Mouse (Mus musculus) stomach, postnatal 0 days (tissue): ENCODE measurements around the gene Rimbp2. TPM values are rescaled to one million over a fixed set of nuclear protein-coding genes. Genes with fewer than 3 reads are reported as not detected.

Source experiments
- ATAC-seq: fragments of 200-750 bp; cut with Nextera tagmentation; 2 replicates; pipeline ENCODE4 v1.8.0; 2017; ENCODE audit not compliant: low FRiP score, low TSS enrichment
- DNase-seq: peaks from one replicate; pipeline ENCODE4 v3.0.0-alpha.2; 2016; ENCODE audit warnings: low spot score
- H3K27ac ChIP-seq: fragments of 300-500 bp; sonication (generic); replicated peaks from 2 replicates; pipeline ENCODE4 v1.5.1; 2014; ENCODE audit warnings: mild to moderate bottlenecking, control low read depth
- H3K27me3 ChIP-seq: fragments of 300-500 bp; sonication (generic); 2 replicates; pipeline ENCODE4 v1.6.1; 2014; ENCODE audit warnings: low read length; ENCODE audit not compliant: control insufficient read depth, insufficient read depth
- H3K36me3 ChIP-seq: fragments of 300-500 bp; sonication (generic); 2 replicates; pipeline ENCODE4 v1.6.1; 2014; ENCODE audit warnings: low read length, mixed read lengths; ENCODE audit not compliant: control insufficient read depth, insufficient read depth
- H3K4me1 ChIP-seq: fragments of 300-500 bp; sonication (generic); replicated peaks from 2 replicates; pipeline ENCODE4 v1.6.1; 2014; ENCODE audit warnings: antibody characterized with exemption; ENCODE audit not compliant: control insufficient read depth, insufficient read depth
- H3K4me2 ChIP-seq: fragments of 300-500 bp; sonication (generic); replicated peaks from 2 replicates; pipeline ENCODE4 v1.6.1; 2014; ENCODE audit warnings: low read depth, mild to moderate bottlenecking, control low read depth, moderate library complexity
- H3K4me3 ChIP-seq: fragments of 300-500 bp; sonication (generic); 2 replicates; pipeline ENCODE4 v1.5.1; 2014; ENCODE audit warnings: low read depth, low read length, control low read depth
- H3K9ac ChIP-seq: fragments of 300-500 bp; sonication (generic); 2 replicates; pipeline ENCODE4 v1.6.1; 2014; ENCODE audit warnings: mild to moderate bottlenecking, low read length, control low read depth, mixed read lengths
- H3K9me3 ChIP-seq: fragments of 300-500 bp; sonication (generic); 2 replicates; pipeline ENCODE4 v1.6.1; 2016; ENCODE audit warnings: low read length; ENCODE audit not compliant: control insufficient read depth
- CTCF ChIP-seq: IDR thresholded peaks from 2 replicates; pipeline ENCODE4 v1.5.1; 2016; ENCODE audit warnings: antibody characterized with exemption, low read depth, mild to moderate bottlenecking, moderate library complexity
- EP300 ChIP-seq: optimal IDR thresholded peaks from 2 replicates; pipeline ENCODE3; 2016; ENCODE audit warnings: antibody characterized with exemption
- WGBS: fragments of 180-500 bp; shearing (Covaris S2); extraction: QIAGEN DNeasy Blood & Tissue Kit; methylation state at CpG from one replicate; pipeline ENCODE4 v1.1.7; 2014; 5-methylcytosine and 5-hydroxymethylcytosine counted together
- polyA plus RNA-seq: library from polyadenylated mRNA; unstranded; fragments of >200 nt; fragmentation: Nextera tagmentation; extraction: Ambion mirVana; gene quantifications from 2 replicates; pipeline ENCODE4 v1.2.1, GENCODE M21; 2015

The Rimbp2 gene
- polyA plus RNA-seq, 1 experiment from 2014 or later: 0.17 TPM

- no peaks in the 10 kb centered on the region for H3K27me3 ChIP-seq
- no peak overlapping the region for H3K27ac ChIP-seq
- no peak overlapping the region for H3K4me3 ChIP-seq
- ATAC-seq: no peak
- whole genome bisulfite sequencing: 86% methylated on average over 13 of the region's 13 CpGs
- no peak overlapping the region for H3K4me2 ChIP-seq
- no peaks in the 10 kb centered on the region for H3K4me1 ChIP-seq
- no peaks in the 10 kb centered on the region for H3K36me3 ChIP-seq
- no peak overlapping the region for H3K9ac ChIP-seq
- DNase-seq: no peak
- no peaks in the 10 kb centered on the region for H3K9me3 ChIP-seq
- TF ChIP-seq CTCF (no peak), EP300 (no peak)
Observed at GRCm38 (mm10) chr5:128806296-128806998, 146.8 kb downstream of the Rimbp2 start.

DNA sequence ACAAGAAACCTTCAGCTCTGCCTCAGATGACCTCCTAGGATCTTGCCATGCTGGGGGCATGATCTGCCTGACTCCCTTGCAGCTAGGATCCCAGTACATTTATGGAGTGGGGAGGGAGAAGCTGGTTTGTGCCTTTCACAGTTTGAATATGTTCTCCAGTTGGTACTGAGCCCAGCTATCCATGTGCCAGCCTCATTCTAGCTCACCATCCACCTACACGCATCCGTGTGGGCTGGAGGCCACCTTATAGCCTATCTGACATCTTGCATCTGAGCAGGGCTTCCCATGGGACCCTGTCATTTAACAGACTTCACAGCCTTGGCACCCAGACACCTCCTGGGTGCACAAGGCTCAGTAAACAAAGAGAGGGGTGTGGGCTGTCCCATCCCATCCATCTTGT is 148.2 kb downstream of the Rimbp2 start:
- Histone ChIP-seq H3K36me3 (no peaks in the 10 kb centered on the region), H3K4me2 (no peak overlapping the region), H3K4me3 (no peak overlapping the region), H3K9me3 (no peaks in the 10 kb centered on the region), H3K4me1 (no peaks in the 10 kb centered on the region), H3K27me3 (no peaks in the 10 kb centered on the region), H3K9ac (no peak overlapping the region), H3K27ac (no peak overlapping the region)
- ATAC-seq (no peak), DNase-seq (no peak)
- 86% methylated on average over 2 of the region's 2 CpGs for WGBS
- TF ChIP-seq CTCF (no peak), EP300 (no peak)

GRCm38 (mm10) chr5:128800592-128800991 is 152.7 kb downstream of the Rimbp2 start:
- no peak overlapping the region for H3K27ac ChIP-seq
- H3K4me2 ChIP-seq: no peak overlapping the region
- no peak overlapping the region for H3K9ac ChIP-seq
- 89% methylated on average over 5 of the region's 5 CpGs for WGBS
- H3K4me3 ChIP-seq: no peak overlapping the region
- DNase-seq (no peak), ATAC-seq (no peak)
- TF ChIP-seq EP300 (no peak), CTCF (no peak)
- H3K36me3 ChIP-seq: no peaks in the 10 kb centered on the region
- no peaks in the 10 kb centered on the region for H3K4me1 ChIP-seq
- H3K9me3 ChIP-seq: no peaks in the 10 kb centered on the region
- no peaks in the 10 kb centered on the region for H3K27me3 ChIP-seq

- no peaks in the 10 kb centered on the region for H3K4me1 ChIP-seq
- no peaks in the 10 kb centered on the region for H3K27me3 ChIP-seq
- H3K9me3 ChIP-seq: no peaks in the 10 kb centered on the region
- no peaks in the 10 kb centered on the region for H3K36me3 ChIP-seq
- TF ChIP-seq EP300: no peak
- no peak for TF ChIP-seq CTCF
- WGBS: 73% methylated on average over 22 of the region's 22 CpGs
- H3K4me2 ChIP-seq: no peak overlapping the region
- ATAC-seq (no peak), DNase-seq (no peak)
- no peak overlapping the region for H3K27ac ChIP-seq
- no peak overlapping the region for H3K9ac ChIP-seq
- H3K4me3 ChIP-seq: no peak overlapping the region
Observed at GRCm38 (mm10) chr5:128781621-128782020, 171.7 kb downstream of the Rimbp2 start.

GRCm38 (mm10) chr5:128776386-128776785 is 176.9 kb downstream of the Rimbp2 start:
- 74% methylated on average over 2 of the region's 2 CpGs for WGBS
- H3K4me3 ChIP-seq: no peak overlapping the region
- no peak overlapping the region for H3K9ac ChIP-seq
- H3K27ac ChIP-seq: no peak overlapping the region
- no peaks in the 10 kb centered on the region for H3K36me3 ChIP-seq
- no peak overlapping the region for H3K4me2 ChIP-seq
- TF ChIP-seq EP300 (no peak), CTCF (peak; percentile 30; the same call in 1 of the 2 replicates)
- no peaks in the 10 kb centered on the region for H3K9me3 ChIP-seq
- DNase-seq (no peak), ATAC-seq (no peak)
- H3K4me1 ChIP-seq: no peaks in the 10 kb centered on the region
- H3K27me3 ChIP-seq: no peaks in the 10 kb centered on the region

GRCm38 (mm10) chr5:128769026-128769631 is 184.2 kb downstream of the Rimbp2 start:
- TF ChIP-seq CTCF: no peak
- no peak for TF ChIP-seq EP300
- H3K4me3 ChIP-seq: no peak overlapping the region

More at GRCm38 (mm10) chr5:128769026-128769631, 184.2 kb downstream of the Rimbp2 start:
- Histone ChIP-seq H3K27ac (no peak overlapping the region), H3K9ac (no peak overlapping the region), H3K4me1 (no peaks in the 10 kb centered on the region), H3K9me3 (no peaks in the 10 kb centered on the region), H3K36me3 (no peaks in the 10 kb centered on the region), H3K4me2 (no peak overlapping the region), H3K27me3 (no peaks in the 10 kb centered on the region)
- 0 out of 2 replicates have a peak, but pooled peaks have one; percentile 47 for ATAC-seq
- DNase-seq: no peak
- 7% methylated on average over 10 of the region's 10 CpGs for WGBS
